Mouse (Mus musculus) forebrain, embryonic 12.5 days (tissue): ENCODE data around the gene Tenm4. TPM values are rescaled to one million over a fixed set of nuclear protein-coding genes. Genes with fewer than 3 reads are reported as not detected.

Experiments used
- ATAC-seq: fragments of 200-750 bp; cut with Nextera tagmentation; 2 replicates; pipeline ENCODE4 v1.8.0; 2017; ENCODE audit warnings: moderate TSS enrichment; ENCODE audit not compliant: low FRiP score
- H3K27ac ChIP-seq: fragments of 300-500 bp; sonication (generic); 2 replicates; pipeline ENCODE4 v1.5.1; 2016; ENCODE audit warnings: mild to moderate bottlenecking
- H3K27me3 ChIP-seq: fragments of 300-500 bp; sonication (generic); 2 replicates; pipeline ENCODE4 v1.6.1; 2016; ENCODE audit warnings: mild to moderate bottlenecking
- H3K36me3 ChIP-seq: fragments of 300-500 bp; sonication (generic); replicated peaks from 2 replicates; pipeline ENCODE4 v1.6.1; 2016; ENCODE audit warnings: mild to moderate bottlenecking
- H3K4me1 ChIP-seq: fragments of 300-500 bp; sonication (generic); 2 replicates; pipeline ENCODE4 v1.6.1; 2016
- H3K4me2 ChIP-seq: fragments of 300-500 bp; sonication (generic); 2 replicates; pipeline ENCODE4 v1.6.1; 2016; ENCODE audit warnings: mild to moderate bottlenecking, moderate library complexity
- H3K4me3 ChIP-seq: fragments of 300-500 bp; sonication (generic); replicated peaks from 2 replicates; pipeline ENCODE4 v1.5.1; 2016; ENCODE audit warnings: mild to moderate bottlenecking
- H3K9ac ChIP-seq: fragments of 300-500 bp; sonication (generic); 2 replicates; pipeline ENCODE4 v1.6.1; 2016; ENCODE audit warnings: mild to moderate bottlenecking
- H3K9me3 ChIP-seq: fragments of 300-500 bp; sonication (generic); 2 replicates; pipeline ENCODE4 v1.6.1; 2016
- WGBS: fragments of 180-500 bp; shearing (Covaris S2); methylation state at CpG from one replicate; pipeline ENCODE4 v1.1.7; 2016; 5-methylcytosine and 5-hydroxymethylcytosine counted together
- polyA plus RNA-seq: library from polyadenylated mRNA; unstranded; fragments of >200 nt; fragmentation: Nextera tagmentation; extraction: Ambion mirVana; gene quantifications from 2 replicates; pipeline ENCODE4 v1.2.1, GENCODE M21; 2016

Tenm4 gene
- polyA plus RNA-seq, 1 experiment from 2014 or later, result 62.3 TPM

DNA sequence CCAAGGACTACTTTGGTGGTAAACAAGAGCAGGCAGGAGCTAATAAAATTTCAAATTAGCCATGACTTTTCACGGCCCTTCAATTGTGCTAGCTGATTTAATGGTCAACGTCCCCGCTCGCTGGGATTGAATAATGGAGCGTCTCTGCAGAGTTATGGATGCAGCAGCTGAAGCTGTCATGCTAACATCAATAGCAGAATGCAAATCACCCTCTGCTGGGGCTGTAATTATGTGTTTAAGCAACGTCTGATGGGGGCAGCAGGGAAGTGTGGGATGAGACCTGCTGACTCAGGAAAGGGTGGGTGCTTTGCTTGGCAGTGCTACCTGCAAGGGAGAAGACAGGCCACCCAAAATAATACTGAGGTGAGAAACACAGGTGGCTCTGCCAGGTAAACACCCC, 649.3 kb downstream of the Tenm4 start:
- 42% methylated on average over 6 of the region's 6 CpGs for WGBS

DNA sequence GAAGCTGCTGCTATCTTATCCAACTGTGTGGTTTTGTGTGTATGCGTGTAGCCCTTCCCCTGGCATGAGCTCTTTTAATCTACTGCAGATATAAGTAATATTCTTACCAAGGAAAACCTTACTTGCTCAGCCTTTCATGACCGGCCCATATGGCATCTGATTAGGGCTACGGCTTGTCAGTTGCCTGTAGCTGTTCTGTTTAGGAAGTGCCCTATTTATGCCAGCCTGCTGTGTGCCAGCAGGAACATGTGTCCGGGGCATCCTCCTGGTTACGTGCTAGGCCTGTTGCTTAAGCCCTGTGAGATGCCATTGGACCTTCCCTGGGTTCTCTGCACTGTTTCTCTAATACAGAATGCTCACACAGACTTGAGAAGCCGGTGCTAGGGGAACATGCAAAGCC, 655.1 kb downstream of the Tenm4 start:
- 87% methylated on average over 6 of the region's 6 CpGs for WGBS
- Histone ChIP-seq H3K4me1 (no peaks in the 10 kb centered on the region), H3K9me3 (no peaks in the 10 kb centered on the region), H3K4me2 (no peak overlapping the region), H3K9ac (no peak overlapping the region), H3K27ac (no peak overlapping the region), H3K36me3 (peaks cover 15% of the 10 kb centered on the region), H3K4me3 (no peak overlapping the region), H3K27me3 (no peaks in the 10 kb centered on the region)
- no peak for ATAC-seq

More for the DNA sequence above, 649.3 kb downstream of the Tenm4 start:
- Histone ChIP-seq H3K4me3 (no peak overlapping the region), H3K27ac (no peak overlapping the region), H3K36me3 (no peaks in the 10 kb centered on the region), H3K4me2 (no peak overlapping the region), H3K27me3 (no peaks in the 10 kb centered on the region), H3K9ac (no peak overlapping the region), H3K9me3 (no peaks in the 10 kb centered on the region), H3K4me1 (peaks cover 19% of the 10 kb centered on the region)
- ATAC-seq, result peak; percentile 71; the same call in 1 of the 2 replicates

DNA sequence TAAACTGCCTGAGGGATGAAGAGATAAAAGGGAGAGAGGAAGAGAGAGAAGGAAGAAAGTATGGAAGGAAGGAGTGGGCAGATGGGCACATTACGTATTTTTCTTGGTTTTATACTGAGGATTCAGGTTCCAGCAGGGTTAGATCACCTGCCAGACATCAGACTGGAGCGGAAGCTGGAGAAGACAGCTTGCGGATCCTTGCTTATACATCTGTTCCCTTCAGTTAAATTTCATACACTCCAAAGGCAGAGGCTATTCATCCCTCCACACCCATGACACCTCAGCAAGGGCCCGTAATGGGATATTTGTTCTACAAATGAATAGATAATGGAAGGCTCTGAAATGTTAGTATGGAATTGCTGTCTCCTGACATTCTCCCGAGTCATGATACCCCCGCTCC, 655.6 kb downstream of the Tenm4 start:
- Histone ChIP-seq H3K27ac (no peak overlapping the region), H3K4me3 (no peak overlapping the region), H3K9me3 (no peaks in the 10 kb centered on the region), H3K4me2 (no peak overlapping the region), H3K27me3 (no peaks in the 10 kb centered on the region), H3K9ac (no peak overlapping the region), H3K36me3 (peaks cover 15% of the 10 kb centered on the region), H3K4me1 (peaks cover under 1% of the 10 kb centered on the region; the same call in 1 of the 2 replicates)
- ATAC-seq, result no peak
- 94% methylated on average over 6 of the region's 6 CpGs for WGBS

DNA sequence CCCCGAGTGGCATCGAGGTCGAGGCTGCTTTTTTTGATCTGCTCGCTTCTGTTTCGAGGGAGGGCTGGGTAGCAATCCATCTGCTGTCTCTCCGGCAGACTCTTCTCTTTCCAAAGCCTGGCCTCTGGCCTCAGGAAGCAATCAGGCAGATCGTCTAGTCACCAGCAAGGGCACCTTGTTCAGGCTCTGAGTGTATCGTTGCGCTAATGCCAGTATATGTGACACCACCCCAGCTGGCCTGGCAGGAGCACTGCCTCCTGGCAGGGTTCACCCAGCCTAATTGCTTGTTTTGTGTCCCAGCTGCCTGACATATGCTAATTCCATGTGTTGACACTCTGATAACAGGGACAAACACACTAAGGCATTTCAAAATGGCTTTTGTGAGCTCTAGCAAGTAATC, 661.5 kb downstream of the Tenm4 start:
- peaks cover 28% of the 10 kb centered on the region for H3K4me1 ChIP-seq
- H3K9ac ChIP-seq, result no peak overlapping the region
- peak overlapping the region; percentile 78 for H3K27ac ChIP-seq
- H3K36me3 ChIP-seq, result peaks cover 16% of the 10 kb centered on the region
- H3K9me3 ChIP-seq, result no peaks in the 10 kb centered on the region
- no peak overlapping the region for H3K4me2 ChIP-seq
- H3K27me3 ChIP-seq, result no peaks in the 10 kb centered on the region
- H3K4me3 ChIP-seq, result no peak overlapping the region
- ATAC-seq, result peak; percentile 81; the same call in 1 of the 2 replicates
- 52% methylated on average over 9 of the region's 9 CpGs for WGBS

DNA sequence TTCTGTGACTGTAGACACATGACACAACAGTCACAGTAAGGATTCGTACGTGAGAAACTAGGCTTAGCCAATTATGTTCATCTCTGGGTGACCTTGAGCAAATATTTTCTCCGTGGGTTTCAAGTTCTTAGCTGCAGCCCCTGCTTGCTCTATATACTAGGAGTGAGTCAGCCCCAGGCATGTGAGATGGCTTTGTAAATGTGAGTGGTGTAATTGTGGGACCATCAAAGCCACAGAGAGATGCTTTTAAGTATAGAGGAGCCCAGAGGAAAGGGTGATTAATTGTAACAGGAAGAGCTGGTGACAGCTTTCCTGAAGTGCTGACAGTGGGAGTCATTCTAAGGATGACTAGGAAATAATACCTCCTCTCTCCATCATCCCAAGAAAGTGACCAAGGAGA, 662.0 kb downstream of the Tenm4 start:
- Histone ChIP-seq H3K9me3 (no peaks in the 10 kb centered on the region), H3K4me1 (peaks cover 28% of the 10 kb centered on the region), H3K27ac (peak overlapping the region; percentile 78), H3K9ac (no peak overlapping the region), H3K4me3 (no peak overlapping the region), H3K36me3 (peaks cover 12% of the 10 kb centered on the region), H3K27me3 (no peaks in the 10 kb centered on the region), H3K4me2 (no peak overlapping the region)
- WGBS, result 49% methylated on average over 3 of the region's 3 CpGs
- ATAC-seq, result peak; percentile 50; the same call in 1 of the 2 replicates

DNA sequence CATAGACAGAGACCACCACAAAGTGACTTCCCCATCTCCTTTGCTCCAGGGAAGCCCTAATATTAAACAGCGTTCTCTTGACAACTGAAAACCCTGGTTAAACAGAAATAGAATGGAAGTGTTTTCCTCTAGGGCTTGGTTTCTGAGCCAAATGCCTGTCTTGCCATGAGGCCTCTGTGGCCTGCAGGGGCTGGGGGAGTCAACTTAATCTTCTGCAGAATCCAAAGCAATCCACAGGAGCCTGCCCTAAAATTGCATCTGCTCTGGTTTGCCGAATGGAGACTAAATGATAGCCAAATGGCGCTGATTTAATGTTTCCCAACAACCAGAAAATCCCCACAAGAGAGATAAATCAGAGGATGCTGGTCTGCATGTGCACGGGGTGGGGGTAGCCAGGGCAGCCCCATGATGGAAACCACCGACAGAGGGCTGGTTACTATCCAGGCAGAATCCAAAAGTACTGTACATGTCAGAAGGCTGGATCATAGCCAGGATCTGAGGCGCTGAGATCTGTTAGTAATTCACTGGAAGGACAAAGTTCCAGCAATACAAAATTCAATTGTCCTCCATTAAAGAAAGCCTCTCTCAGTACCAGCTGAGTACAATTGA, 663.7 kb downstream of the Tenm4 start:
- no peak overlapping the region for H3K4me2 ChIP-seq
- H3K27ac ChIP-seq, result peak overlapping the region; percentile 77
- H3K4me3 ChIP-seq, result no peak overlapping the region
- peaks cover 28% of the 10 kb centered on the region for H3K4me1 ChIP-seq
- H3K9ac ChIP-seq, result no peak overlapping the region
- H3K36me3 ChIP-seq, result peaks cover 14% of the 10 kb centered on the region; the same call in 1 of the 2 replicates
- no peaks in the 10 kb centered on the region for H3K9me3 ChIP-seq
- 0 out of 2 replicates have a peak, but pooled peaks have one; percentile 30 for ATAC-seq
- WGBS, result 69% methylated on average over 6 of the region's 6 CpGs
- H3K27me3 ChIP-seq, result no peaks in the 10 kb centered on the region

DNA sequence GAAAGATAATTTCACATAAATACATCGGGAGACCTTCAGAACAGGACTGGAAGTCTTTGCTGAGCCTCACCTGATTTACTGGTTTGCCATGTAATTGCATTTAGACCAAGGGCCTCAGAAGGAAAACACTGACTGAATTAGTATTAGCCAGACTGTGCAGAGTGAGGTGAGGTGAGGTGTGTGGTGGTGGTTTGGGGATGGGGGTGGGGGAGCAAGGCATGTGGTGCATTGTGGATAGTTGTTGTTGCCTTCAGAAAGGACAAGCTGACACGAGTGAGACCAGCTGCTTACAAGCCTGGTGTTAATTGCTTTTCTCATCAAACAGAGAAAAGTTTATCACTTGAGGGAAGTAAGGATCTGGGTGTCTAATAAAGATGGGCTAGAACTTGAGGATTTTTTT, 664.3 kb downstream of the Tenm4 start:
- peak; percentile 53; the same call in 1 of the 2 replicates for ATAC-seq
- Histone ChIP-seq H3K4me1 (peaks cover 28% of the 10 kb centered on the region), H3K36me3 (peaks cover 14% of the 10 kb centered on the region; the same call in 1 of the 2 replicates), H3K4me2 (no peak overlapping the region), H3K9ac (no peak overlapping the region), H3K27ac (peak overlapping the region; percentile 77), H3K4me3 (no peak overlapping the region), H3K9me3 (no peaks in the 10 kb centered on the region), H3K27me3 (no peaks in the 10 kb centered on the region)
- 55% methylated on average over 2 of the region's 2 CpGs for WGBS

DNA sequence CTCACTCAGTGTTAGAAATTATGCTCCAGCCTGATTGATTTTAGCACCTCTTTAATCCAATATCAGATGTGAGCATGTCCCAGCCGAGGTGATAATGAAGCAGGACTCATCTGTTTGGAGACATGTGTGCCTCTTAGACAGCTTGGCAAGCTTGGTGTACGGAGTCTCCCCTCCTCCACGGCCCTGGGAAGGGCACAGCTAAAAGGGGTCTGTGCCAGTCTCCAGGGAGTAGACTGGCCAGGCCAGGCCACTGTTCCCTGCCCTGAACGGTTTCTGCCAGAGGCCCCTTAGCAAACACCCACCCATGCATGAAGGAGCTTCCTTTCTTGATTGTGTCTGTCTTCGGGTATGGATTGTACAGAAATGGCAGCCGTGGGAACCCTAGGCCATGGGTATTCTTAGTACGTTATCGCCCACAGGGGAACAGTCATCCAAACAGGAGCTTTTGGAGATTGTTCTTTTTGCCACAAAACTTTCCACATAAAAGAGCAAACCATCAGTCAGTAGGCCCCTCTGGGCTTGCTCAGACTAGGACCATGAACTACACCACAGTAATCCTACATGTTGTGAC, 667.3 kb downstream of the Tenm4 start:
- Histone ChIP-seq H3K9me3 (no peaks in the 10 kb centered on the region), H3K36me3 (peaks cover 18% of the 10 kb centered on the region; the same call in 1 of the 2 replicates), H3K27me3 (no peaks in the 10 kb centered on the region), H3K4me2 (no peak overlapping the region), H3K4me3 (no peak overlapping the region), H3K27ac (peak overlapping the region; percentile 51), H3K4me1 (peaks cover 20% of the 10 kb centered on the region), H3K9ac (no peak overlapping the region)
- peak; percentile 65 for ATAC-seq
- WGBS, result 83% methylated on average over 8 of the region's 8 CpGs

DNA sequence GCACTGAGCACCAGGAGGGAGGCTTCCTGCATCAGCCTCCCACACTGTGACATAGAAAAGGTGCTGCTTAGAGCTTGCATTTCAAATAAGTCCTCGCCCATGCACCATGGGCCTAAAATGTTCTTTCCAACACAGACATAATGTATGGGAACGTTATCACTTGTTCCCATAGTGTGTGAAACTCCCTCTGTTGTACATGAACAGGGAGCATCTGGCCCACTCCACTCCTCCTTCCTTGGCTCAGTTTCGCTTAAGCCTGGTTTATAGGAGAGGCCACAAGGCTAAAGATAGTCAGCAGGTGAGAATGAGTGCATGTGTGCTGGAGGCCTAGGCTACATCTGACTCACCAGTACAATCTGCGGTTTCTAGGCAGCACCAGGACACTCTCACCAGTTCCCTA, 667.9 kb downstream of the Tenm4 start:
- Histone ChIP-seq H3K27me3 (no peaks in the 10 kb centered on the region), H3K4me3 (no peak overlapping the region), H3K9ac (no peak overlapping the region), H3K9me3 (no peaks in the 10 kb centered on the region), H3K27ac (peak overlapping the region; percentile 51), H3K4me2 (no peak overlapping the region), H3K4me1 (peaks cover 23% of the 10 kb centered on the region), H3K36me3 (peaks cover 18% of the 10 kb centered on the region; the same call in 1 of the 2 replicates)
- no peak for ATAC-seq
- 85% methylated on average over 4 of the region's 4 CpGs for WGBS

DNA sequence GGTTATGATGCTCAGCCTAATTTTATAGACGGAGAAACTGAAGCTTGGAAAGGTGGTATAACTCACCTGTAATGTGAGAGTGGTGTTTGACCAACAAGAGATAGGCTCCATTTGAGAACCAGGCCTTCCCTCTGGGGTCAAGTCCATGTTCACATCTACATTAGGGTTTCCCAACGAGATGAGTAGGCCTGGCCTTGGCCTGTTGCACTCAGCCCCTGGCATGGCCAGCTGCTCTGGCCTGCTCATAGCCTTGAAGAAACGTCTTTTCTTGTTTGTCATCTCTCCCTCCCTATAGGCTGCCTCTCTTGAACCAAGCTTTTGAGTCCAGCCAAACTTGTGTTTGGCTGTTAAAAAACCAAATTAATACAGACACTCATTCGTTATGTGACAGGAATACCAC, 668.5 kb downstream of the Tenm4 start:
- WGBS, result 94% methylated on average over 4 of the region's 4 CpGs

DNA sequence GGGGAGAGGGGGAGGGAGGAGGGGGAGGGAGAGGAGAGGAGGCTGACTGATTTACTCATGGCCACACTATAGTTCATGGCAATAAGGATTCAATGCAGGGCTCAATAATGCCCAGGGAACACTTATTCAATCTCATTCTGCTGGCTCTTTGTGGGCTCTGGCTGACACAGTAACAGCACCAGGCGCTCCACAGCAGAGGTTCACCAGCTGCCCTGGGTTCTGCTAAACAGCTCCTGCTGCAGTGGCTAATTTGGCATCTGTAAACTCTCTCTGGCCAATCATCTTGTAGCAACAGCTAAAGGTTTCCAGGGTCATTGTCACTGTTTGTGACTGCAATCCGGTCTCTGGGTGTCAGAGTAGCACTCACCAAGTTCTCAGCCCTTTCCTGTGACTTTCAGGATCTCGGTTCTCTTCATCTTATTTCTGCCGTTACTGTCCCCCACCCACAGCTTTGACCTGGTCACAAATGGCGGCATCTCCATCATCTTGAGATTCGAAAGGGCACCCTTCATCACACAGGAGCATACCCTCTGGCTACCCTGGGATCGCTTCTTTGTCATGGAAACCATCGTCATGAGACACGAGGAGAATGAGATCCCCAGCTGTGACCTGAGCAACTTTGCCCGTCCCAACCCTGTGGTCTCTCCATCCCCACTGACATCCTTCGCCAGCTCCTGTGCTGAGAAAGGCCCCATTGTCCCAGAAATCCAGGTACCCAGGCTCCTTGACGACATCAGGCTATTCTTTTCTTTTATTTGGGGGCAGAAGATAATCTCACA, 671.6 kb downstream of the Tenm4 start:
- 0 out of 2 replicates have a peak, but pooled peaks have one; percentile 47 for ATAC-seq
- 63% methylated on average over 12 of the region's 12 CpGs for WGBS
- Histone ChIP-seq H3K4me2 (no peak overlapping the region), H3K27ac (no peak overlapping the region), H3K9me3 (no peaks in the 10 kb centered on the region), H3K27me3 (no peaks in the 10 kb centered on the region), H3K4me3 (no peak overlapping the region), H3K36me3 (peaks cover 31% of the 10 kb centered on the region), H3K4me1 (peaks cover 17% of the 10 kb centered on the region), H3K9ac (no peak overlapping the region)

More for the DNA sequence above, 668.5 kb downstream of the Tenm4 start:
- Histone ChIP-seq H3K9ac (no peak overlapping the region), H3K9me3 (no peaks in the 10 kb centered on the region), H3K4me2 (no peak overlapping the region), H3K36me3 (peaks cover 18% of the 10 kb centered on the region; the same call in 1 of the 2 replicates), H3K27me3 (no peaks in the 10 kb centered on the region), H3K4me3 (no peak overlapping the region), H3K4me1 (peaks cover 25% of the 10 kb centered on the region), H3K27ac (no peak overlapping the region)
- ATAC-seq, result no peak

DNA sequence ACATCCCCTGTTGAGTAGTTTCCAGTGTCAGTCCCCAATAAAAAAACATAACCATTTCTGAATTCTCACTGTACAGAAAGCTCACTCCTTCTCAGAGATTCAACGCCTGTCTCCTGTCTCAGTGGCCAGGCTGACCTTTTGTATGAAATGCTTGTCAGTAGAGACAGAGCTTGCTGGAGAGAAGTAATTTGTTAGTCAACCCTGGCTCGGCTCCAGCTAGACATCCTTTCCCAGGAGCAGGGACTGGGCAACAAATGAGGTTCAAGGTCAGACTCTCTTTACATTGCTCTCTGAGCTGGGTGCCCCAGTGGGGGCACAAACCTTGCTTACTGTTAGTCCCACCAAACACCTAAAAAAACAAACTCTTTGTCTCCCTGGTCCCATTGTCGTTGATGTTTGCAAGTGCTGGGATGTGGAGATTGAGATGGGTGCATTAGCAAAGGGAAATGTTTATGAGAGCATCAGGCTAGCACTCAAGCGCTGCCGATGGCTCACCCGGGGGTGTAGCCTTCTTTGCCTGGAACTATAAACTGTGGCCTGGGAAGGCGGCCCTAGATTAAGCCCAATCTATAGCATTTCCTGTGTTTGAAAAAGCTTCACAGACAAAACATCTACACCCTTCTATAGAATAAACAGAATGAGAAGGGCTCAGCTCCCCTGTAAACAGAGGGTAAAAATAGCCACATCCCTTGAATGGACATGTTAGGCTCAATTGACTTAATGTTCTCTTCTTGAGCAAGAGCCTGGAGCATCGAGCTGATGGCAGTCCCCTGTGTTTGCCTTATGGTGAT, 673.3 kb downstream of the Tenm4 start:
- Histone ChIP-seq H3K4me2 (no peak overlapping the region), H3K4me3 (no peak overlapping the region), H3K4me1 (peaks cover 17% of the 10 kb centered on the region), H3K27me3 (no peaks in the 10 kb centered on the region), H3K27ac (no peak overlapping the region), H3K36me3 (peaks cover 30% of the 10 kb centered on the region), H3K9me3 (no peaks in the 10 kb centered on the region), H3K9ac (no peak overlapping the region)
- 82% methylated on average over 8 of the region's 8 CpGs for WGBS
- no peak for ATAC-seq
